Mouse (Mus musculus) CD4-positive, CD25-positive, alpha-beta regulatory T cell, adult 2 months (primary cell): ENCODE measurements around the gene Olfr1107.

Experiments used
- DNase-seq: peaks from one replicate; pipeline ENCODE4 v3.0.0-alpha.2; 2012; ENCODE audit warnings: low read depth, low spot score

The Olfr1107 gene

GRCm38 (mm10) chr2:87075717-87076116, at the start of gene Olfr1107:
TSS of gene Olfr1107 (minus strand) at chr2:87075817.
- DNase-seq = no peak

GRCm38 (mm10) chr2:87114467-87114866, 38.9 kb upstream of the Olfr1107 start, which contains the start of gene Olfr259:
TSS of gene Olfr259 (minus strand) at chr2:87114567.
- no peak for DNase-seq

- no peak for DNase-seq
Measured at GRCm38 (mm10) chr2:87095908-87096307, 20.3 kb upstream of the Olfr1107 start, which contains the start of gene Olfr1109. TSS of gene Olfr1109 (minus strand) at chr2:87096008.

DNA sequence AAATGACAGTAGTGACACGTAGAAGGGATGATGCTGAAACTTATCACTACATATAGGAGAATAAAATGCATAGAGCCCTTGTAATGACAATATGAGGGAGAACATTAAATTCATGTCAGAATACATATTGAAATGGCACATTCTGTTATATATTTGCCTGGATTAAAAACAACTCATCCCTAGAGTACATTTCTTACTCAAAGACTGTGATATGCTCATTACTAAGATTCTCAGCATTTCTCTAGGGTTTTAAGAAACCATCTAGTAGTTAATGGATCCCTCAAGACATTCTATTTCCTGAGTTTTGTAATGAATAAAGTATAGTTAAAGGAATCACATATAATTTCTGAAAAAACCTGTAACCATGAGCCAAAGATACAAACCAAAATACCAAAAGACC, 23.4 kb downstream of the Olfr1107 start, which contains the start of gene Olfr1106:
Olfr1106 (minus strand) TSS at position 101 of the 400 bp plus-strand sequence.
- no peak for DNase-seq

DNA sequence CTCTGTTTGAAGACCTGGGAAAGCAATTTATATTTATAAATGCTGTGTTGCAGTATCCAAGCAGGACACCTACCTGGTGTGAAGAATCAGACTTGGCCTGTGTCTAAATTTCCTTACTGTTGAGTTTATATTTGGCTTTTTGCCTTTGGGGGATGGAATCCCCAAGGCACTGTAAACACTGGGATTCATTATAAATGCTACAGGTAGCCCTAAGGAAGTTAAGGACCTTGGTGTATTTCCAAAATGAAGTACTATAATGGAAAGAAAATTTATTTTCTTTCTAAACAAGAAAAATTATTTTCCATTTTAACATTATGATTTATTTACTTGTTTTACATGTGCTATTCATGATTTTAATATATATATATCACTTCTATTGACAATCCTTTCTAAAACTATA, 39.2 kb downstream of the Olfr1107 start, which contains the start of gene Olfr1105:
Olfr1105 (minus strand) TSS at position 101 of the 400 bp plus-strand sequence.
- no peak for DNase-seq

DNA sequence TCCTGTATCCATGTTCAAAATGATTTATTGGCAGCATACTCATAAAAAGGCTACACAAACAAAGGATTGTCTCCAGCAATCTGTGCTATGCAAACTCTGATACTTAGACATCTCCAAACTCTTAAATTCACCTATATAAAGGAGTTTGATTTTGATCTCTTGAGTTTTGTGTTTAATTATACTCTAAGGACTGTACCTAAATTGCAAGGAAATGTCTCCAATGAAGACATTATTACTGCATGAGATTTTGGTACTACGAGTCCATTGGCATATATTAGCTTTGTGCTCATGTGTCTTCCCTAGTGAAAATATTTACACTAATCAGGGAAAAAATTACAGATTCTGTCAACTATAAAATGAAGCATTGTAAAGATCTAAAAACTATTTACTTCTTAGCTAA, 48.6 kb downstream of the Olfr1107 start, which contains the start of gene Olfr1104:
Olfr1104 (minus strand) TSS at position 101 of the 400 bp plus-strand sequence.
- DNase-seq = no peak
